Mouse (Mus musculus) lung, postnatal 0 days (tissue): ENCODE results near the gene Aff3. TPM values are rescaled to one million over a fixed set of nuclear protein-coding genes. Genes with fewer than 3 reads are reported as not detected.
A peak's percentile ranks its signal among the peaks of the same experiment; 100 is the strongest.

ENCODE experiments used
- ATAC-seq: fragments of 200-750 bp; cut with Nextera tagmentation; 2 replicates; pipeline ENCODE4 v1.8.0; 2017; ENCODE audit warnings: moderate library complexity
- DNase-seq: peaks from one replicate; pipeline ENCODE4 v3.0.0-alpha.2; 2016; ENCODE audit warnings: low spot score
- H3K27ac ChIP-seq: fragments of 300-500 bp; sonication (generic); 2 replicates; pipeline ENCODE4 v1.5.1; 2014; ENCODE audit warnings: antibody characterized with exemption, mild to moderate bottlenecking, low read length, mixed read lengths
- H3K27me3 ChIP-seq: fragments of 300-500 bp; sonication (generic); replicated peaks from 2 replicates; pipeline ENCODE4 v1.6.1; 2014; ENCODE audit warnings: low read length, mixed read lengths; ENCODE audit not compliant: insufficient read depth
- H3K36me3 ChIP-seq: fragments of 300-500 bp; sonication (generic); 2 replicates; pipeline ENCODE4 v1.6.1; 2014; ENCODE audit warnings: low read length, mixed read lengths; ENCODE audit not compliant: insufficient read depth
- H3K4me1 ChIP-seq: fragments of 300-500 bp; sonication (generic); 2 replicates; pipeline ENCODE4 v1.6.1; 2014; ENCODE audit warnings: antibody characterized with exemption, low read depth, low read length, mixed read lengths; ENCODE audit not compliant: insufficient read depth
- H3K4me2 ChIP-seq: fragments of 300-500 bp; sonication (generic); replicated peaks from 2 replicates; pipeline ENCODE4 v1.6.1; 2014; ENCODE audit warnings: low read depth, mild to moderate bottlenecking, low read length, moderate library complexity, mixed read lengths
- H3K4me3 ChIP-seq: fragments of 300-500 bp; sonication (generic); 2 replicates; pipeline ENCODE4 v1.5.1; 2014; ENCODE audit warnings: low read depth, low read length
- H3K9ac ChIP-seq: fragments of 300-500 bp; sonication (generic); replicated peaks from 2 replicates; pipeline ENCODE4 v1.6.1; 2014; ENCODE audit warnings: low read depth, mild to moderate bottlenecking
- H3K9me3 ChIP-seq: fragments of 300-500 bp; sonication (generic); 2 replicates; pipeline ENCODE4 v1.6.1; 2016; ENCODE audit warnings: low read length, mixed read lengths
- CTCF ChIP-seq: IDR thresholded peaks from 2 replicates; pipeline ENCODE4 v1.5.1; 2016; ENCODE audit warnings: antibody characterized with exemption, mild to moderate bottlenecking
- EP300 ChIP-seq: IDR thresholded peaks from 2 replicates; pipeline ENCODE4 v1.6.1; 2016; ENCODE audit warnings: antibody characterized with exemption, mild to moderate bottlenecking, control low read depth
- WGBS: fragments of 180-500 bp; shearing (Covaris S2); extraction: QIAGEN DNeasy Blood & Tissue Kit; methylation state at CpG from one replicate; pipeline ENCODE4 v1.1.7; 2014; 5-methylcytosine and 5-hydroxymethylcytosine counted together
- polyA plus RNA-seq: library from polyadenylated mRNA; unstranded; fragments of >200 nt; fragmentation: Nextera tagmentation; extraction: Ambion mirVana; gene quantifications from 2 replicates; pipeline ENCODE4 v1.2.1, GENCODE M21; 2015

Gene Aff3
- polyA plus RNA-seq, 1 experiment from 2014 or later: 5.9 TPM

DNA sequence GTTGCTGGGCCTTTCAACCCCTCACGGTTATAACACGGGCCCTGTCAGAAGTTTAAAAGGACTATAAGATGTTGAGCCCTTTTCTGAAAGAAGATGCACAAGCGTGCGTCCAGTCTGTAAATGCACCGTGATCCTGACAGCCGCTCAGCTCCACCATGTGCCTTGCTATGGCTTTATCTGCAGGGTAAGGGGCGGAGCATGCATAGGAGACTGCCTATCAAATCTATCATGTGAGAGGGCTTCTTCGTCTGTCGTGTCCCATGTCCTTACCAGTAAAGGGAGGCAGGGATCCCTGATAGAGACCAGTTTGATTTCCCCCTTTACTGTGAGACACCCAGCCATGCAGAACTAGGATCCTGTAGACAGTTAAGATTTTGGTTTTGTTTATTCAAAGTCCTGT is 222.3 kb downstream of the Aff3 start:
- Histone ChIP-seq H3K9me3 (no peaks in the 10 kb centered on the region), H3K27me3 (no peaks in the 10 kb centered on the region), H3K36me3 (no peaks in the 10 kb centered on the region), H3K9ac (no peak overlapping the region), H3K4me1 (peaks cover 7% of the 10 kb centered on the region; the same call in 1 of the 2 replicates), H3K27ac (no peak overlapping the region), H3K4me2 (no peak overlapping the region), H3K4me3 (no peak overlapping the region)
- TF ChIP-seq EP300: no peak
- no peak for TF ChIP-seq CTCF
- no peak for DNase-seq
- ATAC-seq: no peak
- 77% methylated on average over 9 of the region's 9 CpGs for WGBS

DNA sequence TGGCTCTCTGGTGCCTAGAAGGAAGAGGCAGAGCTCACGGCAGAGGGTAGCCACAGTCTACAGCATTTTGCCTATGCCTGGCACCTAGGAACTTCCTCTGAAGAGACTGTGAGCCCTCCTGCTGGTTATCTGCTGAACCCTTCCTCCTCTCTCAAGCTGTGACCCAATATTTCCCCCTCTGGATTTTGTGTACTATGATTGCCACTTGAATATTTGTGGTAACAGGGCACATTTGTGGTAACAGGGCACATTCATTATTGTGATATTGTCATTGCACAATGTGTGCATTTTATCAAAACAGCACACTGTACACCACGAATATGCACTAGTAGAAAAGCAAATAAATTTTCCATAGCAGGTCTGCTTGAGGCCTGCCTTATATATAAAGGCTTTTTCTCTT is 223.0 kb downstream of the Aff3 start:
- Histone ChIP-seq H3K36me3 (no peaks in the 10 kb centered on the region), H3K4me2 (no peak overlapping the region), H3K4me3 (no peak overlapping the region), H3K9ac (no peak overlapping the region), H3K9me3 (no peaks in the 10 kb centered on the region), H3K27me3 (no peaks in the 10 kb centered on the region), H3K4me1 (peaks cover 10% of the 10 kb centered on the region; the same call in 1 of the 2 replicates), H3K27ac (no peak overlapping the region)
- WGBS: 55% methylated on average over 2 of the region's 2 CpGs
- ATAC-seq (no peak), DNase-seq (no peak)
- TF ChIP-seq EP300 (no peak), CTCF (no peak)

DNA sequence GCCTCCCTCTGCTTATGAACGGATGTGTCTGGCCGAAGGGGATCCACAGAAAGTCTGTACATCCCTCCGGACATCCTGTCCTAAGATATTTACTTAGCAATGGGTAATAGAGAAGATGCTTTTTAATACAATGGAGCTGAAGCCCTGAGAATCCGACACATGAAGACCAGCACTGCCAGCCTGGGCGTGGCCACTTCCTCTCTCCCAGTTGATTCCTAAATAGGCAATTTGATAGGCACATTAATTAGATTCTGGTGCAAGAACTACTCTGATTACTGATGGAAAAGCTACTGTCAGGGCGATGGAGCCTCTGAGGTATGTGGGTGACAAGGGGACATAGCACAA is 224.3 kb downstream of the Aff3 start:
- H3K4me1 ChIP-seq: peaks cover 10% of the 10 kb centered on the region; the same call in 1 of the 2 replicates
- 53% methylated on average over 6 of the region's 6 CpGs for WGBS

DNA sequence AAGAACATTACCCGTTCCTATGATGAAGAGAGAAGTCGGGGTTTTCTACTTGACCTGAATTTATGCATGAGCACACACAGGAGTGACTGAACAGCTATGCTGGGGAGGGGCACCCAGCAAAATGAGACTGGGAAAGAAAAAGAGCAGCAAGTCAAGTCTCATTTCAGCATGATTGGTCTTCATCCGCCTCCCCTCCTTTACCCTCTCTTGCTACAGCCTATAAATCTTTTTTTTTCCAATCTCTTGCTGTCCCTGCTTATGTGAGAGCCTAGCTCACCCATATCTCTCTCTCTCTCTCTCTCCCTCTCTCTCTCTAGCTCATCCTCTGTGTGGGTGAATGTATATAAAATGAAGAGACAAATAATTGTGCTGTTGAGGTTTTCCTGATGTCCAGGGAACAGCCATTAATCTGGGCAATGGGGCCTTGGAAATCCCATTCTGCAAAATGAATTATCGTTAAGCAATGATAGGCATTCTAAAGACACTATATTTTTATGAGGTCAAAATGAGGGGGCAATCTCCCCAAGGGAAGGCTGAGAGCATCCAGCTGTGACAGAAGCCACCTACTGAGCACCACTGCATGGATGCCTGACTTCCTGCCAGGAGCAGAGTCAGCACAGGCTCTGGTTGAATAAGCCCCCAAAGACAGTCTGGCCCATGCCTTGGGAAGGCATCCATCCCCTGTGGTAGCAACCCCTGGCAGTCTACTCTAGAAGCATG is 224.8 kb downstream of the Aff3 start:
- 49% methylated on average over 4 of the region's 4 CpGs for WGBS

More for the DNA sequence above, 224.3 kb downstream of the Aff3 start:
- H3K9me3 ChIP-seq: no peaks in the 10 kb centered on the region
- H3K27me3 ChIP-seq: no peaks in the 10 kb centered on the region
- H3K9ac ChIP-seq: no peak overlapping the region
- H3K4me3 ChIP-seq: no peak overlapping the region
- ATAC-seq (no peak; the same call in 1 of the 2 replicates), DNase-seq (no peak)
- H3K4me2 ChIP-seq: no peak overlapping the region
- H3K27ac ChIP-seq: peak overlapping the region; percentile 10; the same call in 1 of the 2 replicates
- no peaks in the 10 kb centered on the region for H3K36me3 ChIP-seq
- TF ChIP-seq CTCF: no peak
- TF ChIP-seq EP300: peak; percentile 47; the same call in 1 of the 2 replicates

DNA sequence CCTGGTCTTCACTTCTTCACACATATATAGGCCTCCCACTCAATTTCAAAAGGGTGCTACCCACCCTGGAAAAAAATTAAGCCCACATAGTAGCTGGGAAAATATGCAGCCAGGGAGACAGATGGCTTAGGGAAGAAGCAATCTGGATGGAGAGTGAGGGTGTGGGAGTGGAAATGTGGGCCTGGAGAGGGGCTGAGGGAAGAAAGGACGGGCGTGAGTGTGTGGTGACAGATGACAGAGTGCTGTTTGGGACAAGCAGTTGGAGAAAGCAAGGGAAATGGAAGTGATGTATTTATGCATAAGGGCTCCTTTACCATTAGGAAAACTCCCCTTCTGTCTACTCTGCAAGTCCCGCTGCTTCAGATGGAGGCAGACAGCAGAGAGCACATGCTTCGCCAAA is 226.3 kb downstream of the Aff3 start:
- peaks cover 10% of the 10 kb centered on the region; the same call in 1 of the 2 replicates for H3K4me1 ChIP-seq
- no peak overlapping the region for H3K4me2 ChIP-seq
- DNase-seq: no peak
- H3K27me3 ChIP-seq: no peaks in the 10 kb centered on the region
- TF ChIP-seq EP300 (no peak), CTCF (no peak)
- WGBS: 55% methylated on average over 4 of the region's 4 CpGs
- ATAC-seq: no peak
- H3K9me3 ChIP-seq: no peaks in the 10 kb centered on the region
- no peaks in the 10 kb centered on the region for H3K36me3 ChIP-seq
- no peak overlapping the region for H3K27ac ChIP-seq
- no peak overlapping the region for H3K4me3 ChIP-seq
- H3K9ac ChIP-seq: no peak overlapping the region

More for the DNA sequence above, 224.8 kb downstream of the Aff3 start:
- Histone ChIP-seq H3K4me3 (no peak overlapping the region; the same call in 1 of the 2 replicates), H3K27ac (peak overlapping the region; percentile 10; the same call in 1 of the 2 replicates), H3K4me1 (peaks cover 10% of the 10 kb centered on the region; the same call in 1 of the 2 replicates), H3K4me2 (no peak overlapping the region), H3K9me3 (no peaks in the 10 kb centered on the region), H3K27me3 (no peaks in the 10 kb centered on the region), H3K9ac (no peak overlapping the region), H3K36me3 (no peaks in the 10 kb centered on the region)
- TF ChIP-seq EP300 (no peak), CTCF (no peak)
- ATAC-seq (peak; percentile 70), DNase-seq (peak; percentile 76)

DNA sequence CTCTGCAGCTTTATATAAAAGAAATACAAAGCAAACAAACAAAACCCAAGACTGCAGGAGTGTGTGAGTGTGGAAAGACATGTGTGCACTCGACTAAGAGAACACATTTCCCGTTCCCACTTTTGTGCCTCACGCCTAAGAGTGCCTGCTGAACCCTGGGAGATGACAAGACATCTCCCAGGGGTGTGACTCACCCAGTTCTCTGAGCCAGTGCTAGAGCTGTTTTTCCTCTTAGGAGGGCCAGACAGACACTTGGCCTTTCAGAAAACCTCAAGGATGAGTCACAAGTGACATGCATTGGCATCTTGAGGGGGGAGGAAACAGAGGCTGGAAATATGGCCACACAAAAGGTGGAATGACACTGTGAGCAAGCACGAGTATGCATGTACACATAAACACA is 227.1 kb downstream of the Aff3 start:
- peak; percentile 22 for DNase-seq
- Histone ChIP-seq H3K9ac (no peak overlapping the region), H3K27me3 (no peaks in the 10 kb centered on the region), H3K4me2 (no peak overlapping the region), H3K27ac (no peak overlapping the region), H3K36me3 (no peaks in the 10 kb centered on the region), H3K4me1 (peaks cover 10% of the 10 kb centered on the region; the same call in 1 of the 2 replicates), H3K4me3 (no peak overlapping the region), H3K9me3 (no peaks in the 10 kb centered on the region)
- TF ChIP-seq EP300 (no peak), CTCF (no peak)
- peak; percentile 17; the same call in 1 of the 2 replicates for ATAC-seq
- 62% methylated on average over 4 of the region's 4 CpGs for WGBS
